Mouse (Mus musculus): ENCODE results near the gene Ralgps1. TPM values are rescaled to one million over a fixed set of nuclear protein-coding genes. Genes with fewer than 3 reads are reported as not detected.
"Not testable (repeated sequence)": the region's sequence is repeated elsewhere in the genome, so short reads cannot be mapped to it uniquely, and the experiment has no call there.

Gene Ralgps1
- polyA plus RNA-seq, 1 experiment = not detected

DNA sequence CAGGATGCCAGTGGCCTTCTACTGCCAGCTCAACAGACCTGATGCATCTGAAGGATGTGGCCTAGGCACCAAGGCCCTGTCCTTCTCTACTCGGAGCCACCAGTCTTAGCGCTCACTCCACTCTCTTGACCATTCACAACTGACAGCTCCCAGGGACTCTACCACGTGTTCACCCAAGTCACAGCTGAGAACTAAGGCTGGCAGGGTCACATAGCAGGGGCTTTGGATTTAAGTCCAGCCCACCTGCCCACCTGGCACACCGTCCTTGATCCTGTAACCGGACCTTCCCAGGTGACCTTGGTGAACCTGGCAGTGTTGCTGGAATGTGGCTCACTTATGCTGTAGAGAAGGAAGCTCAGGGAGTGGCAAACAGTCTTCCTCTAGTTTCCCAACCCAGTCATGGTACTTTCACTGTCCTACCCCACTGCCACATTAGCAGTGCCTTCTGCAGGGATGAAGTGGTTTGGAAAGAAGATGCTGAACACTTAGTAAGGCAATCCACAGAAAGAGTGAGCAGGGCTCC lies 156.0 kb downstream of the Ralgps1 start:
- TF ChIP-seq CTCF (IDR thresholded peaks at IDR 0.05; ENCODE audit: insufficient read depth, low read depth, low read length) = no peak
- no peak for TF ChIP-seq POLR2A (IDR thresholded peaks at IDR 0.05; ENCODE audit: insufficient read depth, low read depth, low read length)
- WGBS = 75% methylated on average over 5 of the region's 5 CpGs
- peaks cover 55% of the 10 kb centered on the region for H3K4me1 ChIP-seq (ENCODE audit: control insufficient read depth, insufficient read depth, low read length)
- H3K27ac ChIP-seq (ENCODE audit: insufficient read depth, low read depth, low read length) = peak overlapping the region; percentile 56
- peak overlapping the region; percentile 35; the same call in 1 of the 2 replicates for H3K4me3 ChIP-seq (ENCODE audit: insufficient read depth, low read depth, low read length)

DNA sequence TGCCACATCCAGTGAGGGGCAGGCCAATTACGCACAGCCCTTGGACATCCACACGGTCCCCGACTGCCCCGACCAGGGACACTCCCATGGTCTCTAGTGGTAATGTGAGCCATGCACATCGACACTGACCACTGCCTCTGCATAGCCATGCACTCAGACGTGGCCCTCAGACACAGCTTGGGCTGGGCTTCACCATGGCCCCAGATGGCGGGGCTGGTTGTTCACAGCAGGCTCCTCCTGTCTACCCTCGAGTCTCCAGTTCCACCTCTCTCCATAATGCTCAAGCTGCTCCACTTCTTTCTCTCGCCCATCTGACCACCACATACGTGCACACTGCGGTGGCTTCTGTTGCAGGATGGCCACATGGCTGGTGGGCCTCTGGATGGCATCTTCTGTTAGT lies 160.0 kb downstream of the Ralgps1 start:
- WGBS = 88% methylated on average over 11 of the region's 11 CpGs
- not testable (repeated sequence) for H3K27ac ChIP-seq (ENCODE audit: insufficient read depth, low read depth, low read length); H3K4me3 ChIP-seq (ENCODE audit: insufficient read depth, low read depth, low read length)
- H3K4me1 ChIP-seq (ENCODE audit: control insufficient read depth, insufficient read depth, low read length) = peaks cover 40% of the 10 kb centered on the region

DNA sequence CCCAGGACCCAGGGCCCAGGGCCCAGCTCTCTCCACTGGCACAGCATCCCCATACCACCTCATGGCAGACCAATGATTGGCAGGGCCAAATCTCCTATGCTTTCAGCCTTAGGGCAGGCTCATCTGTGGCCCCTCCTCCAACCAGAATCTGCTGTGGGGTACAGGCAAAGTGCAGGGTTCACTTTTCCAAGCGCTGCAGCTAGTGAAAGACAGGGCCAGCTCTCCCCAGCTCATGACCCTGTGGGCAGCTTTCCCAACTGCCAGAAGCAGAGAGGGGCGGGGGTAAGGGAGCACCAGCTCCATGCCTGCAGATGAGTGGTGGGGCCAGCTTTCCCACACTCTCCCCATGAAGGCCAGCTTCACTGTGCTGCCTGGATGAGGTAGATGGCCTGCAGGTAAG lies 160.4 kb downstream of the Ralgps1 start:
- WGBS = 46% methylated on average over 2 of the region's 2 CpGs
- TF ChIP-seq POLR2A (IDR thresholded peaks at IDR 0.05; ENCODE audit: insufficient read depth, low read depth, low read length) = no peak
- TF ChIP-seq CTCF (IDR thresholded peaks at IDR 0.05; ENCODE audit: insufficient read depth, low read depth, low read length) = no peak
- peaks cover 40% of the 10 kb centered on the region for H3K4me1 ChIP-seq (ENCODE audit: control insufficient read depth, insufficient read depth, low read length)
- no peak overlapping the region for H3K27ac ChIP-seq (ENCODE audit: insufficient read depth, low read depth, low read length)
- H3K4me3 ChIP-seq (ENCODE audit: insufficient read depth, low read depth, low read length) = no peak overlapping the region

GRCm38 (mm10) chr2:33208134-33208533 lies 163.2 kb downstream of the Ralgps1 start:
- 80% methylated on average over 5 of the region's 5 CpGs for WGBS
- Histone ChIP-seq H3K27ac (ENCODE audit: insufficient read depth, low read depth, low read length) (no peak overlapping the region), H3K4me3 (ENCODE audit: insufficient read depth, low read depth, low read length) (no peak overlapping the region), H3K4me1 (ENCODE audit: control insufficient read depth, insufficient read depth, low read length) (peaks cover 48% of the 10 kb centered on the region)
- TF ChIP-seq POLR2A (IDR thresholded peaks at IDR 0.05; ENCODE audit: insufficient read depth, low read depth, low read length) = no peak
- no peak for TF ChIP-seq CTCF (IDR thresholded peaks at IDR 0.05; ENCODE audit: insufficient read depth, low read depth, low read length)

DNA sequence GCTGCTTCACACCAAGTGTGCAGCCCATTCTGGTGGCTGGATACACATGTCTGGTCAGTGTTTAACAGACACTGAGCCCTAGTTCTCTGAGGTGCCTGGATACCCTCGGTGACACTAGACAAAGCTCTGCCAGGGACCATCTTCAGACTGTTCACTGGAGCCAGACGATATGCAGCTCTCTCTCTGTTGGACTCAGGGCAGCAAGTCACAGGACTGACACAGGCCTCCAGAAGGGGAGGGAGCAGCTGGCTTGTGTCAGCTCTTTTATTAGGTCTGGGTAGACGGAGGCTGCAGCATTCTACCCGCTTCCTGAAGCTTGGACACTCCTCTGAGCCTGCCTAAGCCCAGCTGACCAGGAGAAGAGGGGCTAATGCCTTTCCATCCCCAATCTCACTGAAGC lies 164.2 kb downstream of the Ralgps1 start:
- Histone ChIP-seq H3K4me1 (ENCODE audit: control insufficient read depth, insufficient read depth, low read length) (peaks cover 55% of the 10 kb centered on the region), H3K27ac (ENCODE audit: insufficient read depth, low read depth, low read length) (0 out of 2 replicates have a peak overlapping the region, but pooled peaks have one; percentile 34), H3K4me3 (ENCODE audit: insufficient read depth, low read depth, low read length) (no peak overlapping the region)
- WGBS = 35% methylated on average over 4 of the region's 4 CpGs
- TF ChIP-seq POLR2A (IDR thresholded peaks at IDR 0.05; ENCODE audit: insufficient read depth, low read depth, low read length) = no peak
- no peak for TF ChIP-seq CTCF (IDR thresholded peaks at IDR 0.05; ENCODE audit: insufficient read depth, low read depth, low read length)

DNA sequence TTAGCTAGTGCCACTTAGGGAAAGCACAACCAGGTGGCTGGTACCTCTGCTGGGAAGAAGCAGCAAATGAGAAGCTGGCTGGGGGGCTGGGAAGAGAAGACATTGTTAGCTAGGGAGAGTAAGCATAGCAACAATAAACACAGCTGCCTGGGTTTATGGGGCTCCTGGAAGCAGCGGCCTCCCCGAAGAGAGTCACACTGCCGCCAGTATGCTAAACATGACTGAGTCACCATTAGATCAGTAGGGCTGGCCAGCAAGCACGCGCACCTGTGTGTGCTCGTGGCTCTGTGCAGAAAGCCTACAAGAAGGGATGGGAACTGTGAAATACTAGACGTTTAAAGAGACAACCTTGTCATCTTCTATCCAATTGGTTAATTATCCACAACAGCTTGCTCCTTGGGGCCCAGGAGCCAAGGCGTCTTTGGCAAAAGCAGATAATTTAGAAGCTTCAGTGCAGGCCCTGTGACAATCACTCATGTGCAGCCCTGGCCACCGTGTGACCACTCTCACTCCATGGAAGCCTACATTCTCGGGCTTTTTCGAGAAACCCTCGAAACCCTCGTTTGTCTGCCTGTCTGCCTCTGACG lies 165.3 kb downstream of the Ralgps1 start:
- 37% methylated on average over 14 of the region's 14 CpGs for WGBS
- no peak overlapping the region for H3K4me3 ChIP-seq (ENCODE audit: insufficient read depth, low read depth, low read length)
- TF ChIP-seq CTCF (IDR thresholded peaks at IDR 0.05; ENCODE audit: insufficient read depth, low read depth, low read length) (no peak), POLR2A (IDR thresholded peaks at IDR 0.05; ENCODE audit: insufficient read depth, low read depth, low read length) (no peak)
- H3K27ac ChIP-seq (ENCODE audit: insufficient read depth, low read depth, low read length) = peak overlapping the region; percentile 60
- H3K4me1 ChIP-seq (ENCODE audit: control insufficient read depth, insufficient read depth, low read length) = peaks cover 52% of the 10 kb centered on the region

DNA sequence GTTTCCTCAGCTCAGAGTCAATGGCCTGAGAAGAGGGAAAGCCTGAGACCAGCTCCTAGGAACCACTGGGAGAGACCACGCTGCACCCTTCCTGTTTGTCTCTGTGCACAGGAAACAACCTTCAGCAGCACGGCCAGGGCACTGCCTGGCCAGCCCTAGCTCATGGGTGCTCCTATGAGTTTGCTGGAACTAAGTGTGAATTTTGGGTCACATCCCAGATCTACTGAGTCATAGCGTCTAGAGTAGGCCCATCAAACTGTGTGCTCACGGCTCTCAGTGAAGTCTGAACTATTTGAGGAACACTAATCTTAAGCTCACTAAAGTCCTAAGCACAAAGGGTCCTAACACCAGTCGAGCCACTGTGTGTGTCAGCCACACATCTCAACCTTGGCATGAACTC lies 166.3 kb downstream of the Ralgps1 start:
- Histone ChIP-seq H3K4me3 (ENCODE audit: insufficient read depth, low read depth, low read length) (no peak overlapping the region), H3K4me1 (ENCODE audit: control insufficient read depth, insufficient read depth, low read length) (peaks cover 53% of the 10 kb centered on the region), H3K27ac (ENCODE audit: insufficient read depth, low read depth, low read length) (peak overlapping the region; percentile 60)
- TF ChIP-seq CTCF (IDR thresholded peaks at IDR 0.05; ENCODE audit: insufficient read depth, low read depth, low read length) (no peak), POLR2A (IDR thresholded peaks at IDR 0.05; ENCODE audit: insufficient read depth, low read depth, low read length) (no peak)
- 39% methylated on average over 5 of the region's 5 CpGs for WGBS

- 45% methylated on average over 6 of the region's 6 CpGs for WGBS
- no peak overlapping the region for H3K27ac ChIP-seq (ENCODE audit: insufficient read depth, low read depth, low read length)
- TF ChIP-seq CTCF (IDR thresholded peaks at IDR 0.05; ENCODE audit: insufficient read depth, low read depth, low read length) (no peak), POLR2A (IDR thresholded peaks at IDR 0.05; ENCODE audit: insufficient read depth, low read depth, low read length) (no peak)
- no peak overlapping the region for H3K4me3 ChIP-seq (ENCODE audit: insufficient read depth, low read depth, low read length)
- H3K4me1 ChIP-seq (ENCODE audit: control insufficient read depth, insufficient read depth, low read length) = peaks cover 56% of the 10 kb centered on the region
These were observed 168.0 kb downstream of the Ralgps1 start for GRCm38 (mm10) chr2:33203284-33203683.

DNA sequence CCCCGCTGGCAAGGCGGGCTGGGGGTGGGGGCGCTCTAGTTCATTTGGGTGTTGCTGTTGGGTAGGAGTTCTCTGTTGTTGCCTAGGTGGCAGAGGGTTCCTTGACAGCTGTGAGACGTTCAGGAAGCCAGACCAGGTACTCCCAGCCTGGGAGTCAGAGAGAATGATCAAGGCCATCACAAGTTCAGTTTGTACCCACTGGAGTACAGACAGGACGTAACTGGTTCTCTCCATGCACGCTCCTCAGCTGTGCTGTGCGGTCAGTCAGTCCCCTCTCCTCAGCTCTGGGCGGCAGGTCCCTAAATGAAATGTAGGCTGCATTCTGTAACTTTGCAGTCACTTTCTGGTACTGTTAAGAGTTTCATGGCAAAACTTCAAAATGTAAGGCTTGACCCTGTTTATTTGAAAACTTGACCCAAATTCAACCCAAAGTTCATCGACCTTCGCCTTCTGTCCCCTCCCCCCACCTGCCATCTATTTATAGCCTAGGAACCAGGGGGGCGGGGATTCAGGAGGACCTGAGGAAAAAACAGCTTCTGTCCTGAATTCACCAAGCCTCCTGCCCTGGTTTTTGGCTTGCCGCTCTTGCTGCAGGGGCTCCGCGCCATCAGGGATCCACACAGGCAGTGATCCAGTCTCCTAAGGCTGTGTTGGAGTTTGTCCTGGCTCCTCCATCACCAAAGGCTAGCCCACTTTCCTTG lies 170.8 kb downstream of the Ralgps1 start:
- no peak for TF ChIP-seq CTCF (IDR thresholded peaks at IDR 0.05; ENCODE audit: insufficient read depth, low read depth, low read length)
- WGBS = 77% methylated on average over 14 of the region's 14 CpGs
- Histone ChIP-seq H3K4me3 (ENCODE audit: insufficient read depth, low read depth, low read length) (no peak overlapping the region), H3K27ac (ENCODE audit: insufficient read depth, low read depth, low read length) (no peak overlapping the region), H3K4me1 (ENCODE audit: control insufficient read depth, insufficient read depth, low read length) (peaks cover 41% of the 10 kb centered on the region)
